Mouse (Mus musculus) liver, embryonic 11.5 days (tissue): Measurements from ENCODE around the gene Brd2. TPM values are rescaled to one million over a fixed set of nuclear protein-coding genes. Genes with fewer than 3 reads are reported as not detected.

ENCODE experiments used
- ATAC-seq: fragments of 200-750 bp; cut with Nextera tagmentation; replicated peaks from 2 replicates; pipeline ENCODE4 v1.8.0; 2017; ENCODE audit warnings: moderate number of reproducible peaks, mild to moderate bottlenecking, moderate TSS enrichment, moderate library complexity; ENCODE audit not compliant: low FRiP score
- DNase-seq: peaks from one replicate; pipeline ENCODE4 v3.0.0-alpha.2; 2017; ENCODE audit warnings: low spot score
- H3K27ac ChIP-seq: fragments of 300-500 bp; sonication (generic); 2 replicates; pipeline ENCODE4 v1.5.1; 2014; ENCODE audit warnings: mild to moderate bottlenecking, low read depth, low read length, control low read depth
- H3K27me3 ChIP-seq: fragments of 300-500 bp; sonication (generic); replicated peaks from 2 replicates; pipeline ENCODE4 v1.6.1; 2014; ENCODE audit warnings: low read length, mixed read lengths; ENCODE audit not compliant: control insufficient read depth, insufficient read depth
- H3K36me3 ChIP-seq: fragments of 300-500 bp; sonication (generic); 2 replicates; pipeline ENCODE4 v1.6.1; 2014; ENCODE audit warnings: mild to moderate bottlenecking, low read length, moderate library complexity, mixed read lengths; ENCODE audit not compliant: control insufficient read depth, insufficient read depth
- H3K4me1 ChIP-seq: fragments of 300-500 bp; sonication (generic); replicated peaks from 2 replicates; pipeline ENCODE4 v1.6.1; 2014; ENCODE audit warnings: low read length, mixed read lengths; ENCODE audit not compliant: control insufficient read depth, insufficient read depth
- H3K4me2 ChIP-seq: fragments of 300-500 bp; sonication (generic); 2 replicates; pipeline ENCODE4 v1.6.1; 2014; ENCODE audit warnings: mild to moderate bottlenecking, control low read depth, moderate library complexity
- H3K4me3 ChIP-seq: fragments of 300-500 bp; sonication (generic); 2 replicates; pipeline ENCODE4 v1.5.1; 2014; ENCODE audit warnings: low read depth, low read length, control low read depth
- H3K9ac ChIP-seq: fragments of 300-500 bp; sonication (generic); 2 replicates; pipeline ENCODE4 v1.6.1; 2014; ENCODE audit warnings: low read depth, low read length, control low read depth
- H3K9me3 ChIP-seq: fragments of 300-500 bp; sonication (generic); 2 replicates; pipeline ENCODE4 v1.6.1; 2016; ENCODE audit warnings: low read length, inconsistent platforms, mixed read lengths; ENCODE audit not compliant: control insufficient read depth
- WGBS: fragments of 180-500 bp; shearing (Covaris S2); extraction: QIAGEN DNeasy Blood & Tissue Kit; methylation state at CpG from one replicate; pipeline ENCODE4 v1.1.7; 2014; 5-methylcytosine and 5-hydroxymethylcytosine counted together
- polyA plus RNA-seq: library from polyadenylated mRNA; unstranded; fragments of >200 nt; fragmentation: Nextera tagmentation; extraction: Ambion mirVana; gene quantifications from 2 replicates; pipeline ENCODE4 v1.2.1, GENCODE M21; 2014

The Brd2 gene
- polyA plus RNA-seq, 1 experiment from 2014 or later = 90.8 TPM

- peaks cover 25% of the 10 kb centered on the region for H3K4me1 ChIP-seq
- H3K9me3 ChIP-seq = no peaks in the 10 kb centered on the region
- H3K27ac ChIP-seq = peak overlapping the region; percentile 100
- peaks cover 31% of the 10 kb centered on the region for H3K36me3 ChIP-seq
- WGBS = under 1% methylated on average over 31 of the region's 31 CpGs
- peak overlapping the region; percentile 96 for H3K9ac ChIP-seq
- DNase-seq (no peak), ATAC-seq (peak; percentile 31)
- peak overlapping the region; percentile 97 for H3K4me2 ChIP-seq
- no peaks in the 10 kb centered on the region for H3K27me3 ChIP-seq
- H3K4me3 ChIP-seq = peak overlapping the region; percentile 100
Observed at GRCm38 (mm10) chr17:34120814-34121171, 1.6 kb downstream of the Brd2 start.

GRCm38 (mm10) chr17:34120180-34120723, 2.2 kb downstream of the Brd2 start:
- ATAC-seq = no peak; the same call in 1 of the 2 replicates
- WGBS = 0% methylated on average over 34 of the region's 42 CpGs
- H3K4me2 ChIP-seq = peak overlapping the region; percentile 97
- peaks cover 26% of the 10 kb centered on the region for H3K4me1 ChIP-seq
- peak; percentile 82 for DNase-seq
- H3K9me3 ChIP-seq = no peaks in the 10 kb centered on the region
- peak overlapping the region; percentile 96 for H3K9ac ChIP-seq
- peaks cover 36% of the 10 kb centered on the region for H3K36me3 ChIP-seq
- peak overlapping the region; percentile 100 for H3K27ac ChIP-seq
- no peaks in the 10 kb centered on the region for H3K27me3 ChIP-seq
- H3K4me3 ChIP-seq = peak overlapping the region; percentile 100

GRCm38 (mm10) chr17:34119249-34120179, 2.9 kb downstream of the Brd2 start, which contains the start of gene H2-DMa:
Gene H2-DMa, plus strand, starts transcription at chr17:34119541.
- DNase-seq (peak; percentile 96), ATAC-seq (peak; percentile 73)
- Histone ChIP-seq H3K27me3 (no peaks in the 10 kb centered on the region), H3K36me3 (peaks cover 43% of the 10 kb centered on the region), H3K4me1 (peaks cover 23% of the 10 kb centered on the region), H3K4me2 (peak within 1 kb of the TSS; percentile 97), H3K9me3 (no peaks in the 10 kb centered on the region), H3K27ac (peak within 1 kb of the TSS; percentile 100), H3K4me3 (peak within 1 kb of the TSS; percentile 100), H3K9ac (peak within 1 kb of the TSS; percentile 97)
- 2% methylated on average over 96 of the region's 96 CpGs for WGBS

- H3K4me1 ChIP-seq = peaks cover 20% of the 10 kb centered on the region
- H3K36me3 ChIP-seq = peaks cover 50% of the 10 kb centered on the region
- WGBS = under 1% methylated on average over 38 of the region's 38 CpGs
Observed at GRCm38 (mm10) chr17:34118873-34119248, 3.6 kb downstream of the Brd2 start.

GRCm38 (mm10) chr17:34118113-34118872, 4.1 kb downstream of the Brd2 start:
- Histone ChIP-seq H3K4me1 (peaks cover 15% of the 10 kb centered on the region), H3K4me3 (peak overlapping the region; percentile 100), H3K9me3 (no peaks in the 10 kb centered on the region), H3K27ac (peak overlapping the region; percentile 100), H3K27me3 (no peaks in the 10 kb centered on the region), H3K4me2 (peak overlapping the region; percentile 97), H3K36me3 (peaks cover 56% of the 10 kb centered on the region), H3K9ac (peak overlapping the region; percentile 97)
- DNase-seq (peak; percentile 55), ATAC-seq (no peak)
- under 1% methylated on average over 67 of the region's 67 CpGs for WGBS

More at GRCm38 (mm10) chr17:34118873-34119248, 3.6 kb downstream of the Brd2 start:
- DNase-seq (no peak), ATAC-seq (no peak; the same call in 1 of the 2 replicates)
- Histone ChIP-seq H3K27ac (peak overlapping the region; percentile 100), H3K9ac (peak overlapping the region; percentile 97), H3K4me3 (peak overlapping the region; percentile 100), H3K27me3 (no peaks in the 10 kb centered on the region), H3K9me3 (no peaks in the 10 kb centered on the region), H3K4me2 (peak overlapping the region; percentile 97)

GRCm38 (mm10) chr17:34117421-34118112, 4.9 kb downstream of the Brd2 start:
- Histone ChIP-seq H3K9ac (peak overlapping the region; percentile 97), H3K36me3 (peaks cover 63% of the 10 kb centered on the region), H3K27ac (peak overlapping the region; percentile 100; the same call in 1 of the 2 replicates), H3K27me3 (no peaks in the 10 kb centered on the region), H3K4me2 (peak overlapping the region; percentile 97), H3K4me3 (peak overlapping the region; percentile 100), H3K4me1 (peaks cover 14% of the 10 kb centered on the region), H3K9me3 (no peaks in the 10 kb centered on the region)
- DNase-seq (no peak), ATAC-seq (no peak)
- WGBS = 2% methylated on average over 5 of the region's 5 CpGs

- H3K4me3 ChIP-seq = peak overlapping the region; percentile 100
- no peaks in the 10 kb centered on the region for H3K9me3 ChIP-seq
- H3K4me1 ChIP-seq = peaks cover 14% of the 10 kb centered on the region
- H3K27me3 ChIP-seq = no peaks in the 10 kb centered on the region
- WGBS = 50% methylated on average over 7 of the region's 7 CpGs
- DNase-seq (no peak), ATAC-seq (no peak)
- H3K36me3 ChIP-seq = peaks cover 70% of the 10 kb centered on the region
- peak overlapping the region; percentile 97 for H3K4me2 ChIP-seq
- H3K9ac ChIP-seq = peak overlapping the region; percentile 97
- H3K27ac ChIP-seq = no peak overlapping the region
Observed at GRCm38 (mm10) chr17:34116736-34117370, 5.6 kb downstream of the Brd2 start.
